8 mouse cellular contexts compared by ENCODE assay signal in genomic region chr11:87126281-87126823, GRCm38 (mm10). TPM values are rescaled to one million over a fixed set of nuclear protein-coding genes. Genes with fewer than 3 reads are reported as not detected.
DNase-seq lines count a peak whose midpoint lies in the region; ATAC-seq and TF ChIP-seq lines count a peak whose summit lies in the region.

No protein-coding gene starts in this region.

- intact Hi-C loops in left cerebral cortex, adult 2 months (cut with DNase I), result loop anchor here (2.0 kb wide), 1 partner anchor 16 kb away; no protein-coding TSS in a partner anchor

- peak overlapping the region; percentile 59 for H3ac ChIP-seq in myocyte (ENCODE audit: control insufficient read depth, insufficient read length)

- H3K9ac ChIP-seq in hindbrain, embryonic 15.5 days, result peak overlapping the region; percentile 90

- H3K4me2 ChIP-seq in hindbrain, embryonic 15.5 days, result peak overlapping the region; percentile 70
- H3K4me2 ChIP-seq in myocyte (ENCODE audit: low read depth), result peak overlapping the region; percentile 86

- H3K27ac ChIP-seq in left cerebral cortex, adult 2 months, result peak overlapping the region; percentile 38; the same call in 1 of the 2 replicates
- H3K27ac ChIP-seq in cortical plate, adult 2 months (ENCODE audit: insufficient read depth, low read length), result no peak overlapping the region
- H3K27ac ChIP-seq in hindbrain, embryonic 15.5 days (replicated peaks), result peak overlapping the region; percentile 92

- under 1% methylated on average over 12 of the region's 12 CpGs for WGBS in hindbrain, embryonic 15.5 days

- DNase-seq in left cerebral cortex, adult 2 months (ENCODE audit: extremely low spot score in 1 of 2, low spot score in 2 of 2), result no peak
- DNase-seq in left cerebral cortex, adult 8-10 months (ENCODE audit: low spot score in 2 of 2), result no peak
- DNase-seq in adrenal gland, adult (ENCODE audit: inconsistent age in 2 of 2, low spot score in 1 of 2), result no peak
- no peak for DNase-seq in gastrocnemius, postnatal 10 days

- no peak for TF ChIP-seq CTCF in left cerebral cortex, adult 2 months (IDR thresholded peaks at IDR 0.05)
- TF ChIP-seq CTCF in cortical plate, adult 2 months (IDR thresholded peaks at IDR 0.05; ENCODE audit: extremely low read depth, insufficient read depth, low read length), result no peak

- TF ChIP-seq POLR2A in cortical plate, adult 2 months (IDR thresholded peaks at IDR 0.05; ENCODE audit: extremely low read depth, insufficient read depth, low read length), result no peak
- no peak for TF ChIP-seq POLR2A in myocyte (IDR thresholded peaks at IDR 0.05; ENCODE audit: insufficient read length, low read depth)

- H3K79me2 ChIP-seq in myocyte (ENCODE audit: control insufficient read depth, insufficient read depth), result peaks cover 20% of the 10 kb centered on the region

- no peak for ATAC-seq in hindbrain, embryonic 15.5 days (ENCODE audit: low FRiP score, low read depth)
- ATAC-seq in megakaryocyte-erythroid progenitor cell, adult 5-6 weeks (replicated peaks; ENCODE audit: low FRiP score, low TSS enrichment, poor library complexity, severe bottlenecking), result no peak

- no peaks in the 10 kb centered on the region for H3K27me3 ChIP-seq in hindbrain, embryonic 15.5 days
- H3K27me3 ChIP-seq in myocyte (ENCODE audit: control insufficient read depth, insufficient read depth, insufficient read length), result no peaks in the 10 kb centered on the region

- H3K36me3 ChIP-seq in hindbrain, embryonic 15.5 days, result peaks cover 24% of the 10 kb centered on the region
- peaks cover 12% of the 10 kb centered on the region for H3K36me3 ChIP-seq in myocyte (ENCODE audit: control insufficient read depth, insufficient read depth)

- peaks cover 3% of the 10 kb centered on the region for H3K4me1 ChIP-seq in cortical plate, adult 2 months (ENCODE audit: control insufficient read depth, insufficient read depth, low read length)
- H3K4me1 ChIP-seq in hindbrain, embryonic 15.5 days (replicated peaks), result peaks cover 22% of the 10 kb centered on the region

- H3K9me3 ChIP-seq in hindbrain, embryonic 15.5 days, result no peaks in the 10 kb centered on the region

- peak overlapping the region; percentile 83 for H3K4me3 ChIP-seq in left cerebral cortex, adult 2 months
- H3K4me3 ChIP-seq in cortical plate, adult 2 months (ENCODE audit: insufficient read depth, low read length), result peak overlapping the region; percentile 94
- peak overlapping the region; percentile 94 for H3K4me3 ChIP-seq in hindbrain, embryonic 15.5 days
- H3K4me3 ChIP-seq in myocyte, result peak overlapping the region; percentile 64

TF ChIP-seq in myocyte, 11 proteins besides CTCF, POLR2A, EP300 and RAD21:
- TF ChIP-seq MAX (IDR thresholded peaks at IDR 0.05; ENCODE audit: low read depth), result no peak
- TF ChIP-seq REST (IDR thresholded peaks at IDR 0.05; ENCODE audit: insufficient read depth, insufficient read length), result no peak
- TF ChIP-seq E2F4 (IDR thresholded peaks at IDR 0.05; ENCODE audit: insufficient read depth), result no peak
- TF ChIP-seq TCF12 (IDR thresholded peaks at IDR 0.05; ENCODE audit: insufficient read depth, poor library complexity, severe bottlenecking), result no peak
- no peak for TF ChIP-seq SRF (IDR thresholded peaks at IDR 0.05; ENCODE audit: control insufficient read depth, insufficient read length, low read depth)

RNA-seq across cellular contexts. Expression of gene Trim37, which starts 0.5 kb away (rescaled TPM):
- 100 to 1,000 TPM; 231 TPM for total RNA-seq in left cerebral cortex, adult 2 months (2021)
- total RNA-seq in left cerebral cortex, adult 8-10 months (2022), result 100 to 1,000 TPM; 199 to 222 (median 214) TPM
- polyA plus RNA-seq in cortical plate, adult 2 months (2012; rRNA removed), result 152 and 156 TPM in 2 replicates
- 84.7 and 88.2 TPM in 2 replicates for polyA plus RNA-seq in hindbrain, embryonic 15.5 days (2015; fragmentation: Nextera tagmentation; extraction: Ambion mirVana)
- 6.7 TPM for polyA plus RNA-seq in myocyte (2012; fragmentation: generic; extraction: Trizol)
- total RNA-seq in megakaryocyte-erythroid progenitor cell, adult 5-6 weeks (2014; fragmentation: Nextera tagmentation), result 42.7 and 48.9 TPM in 2 replicates
- 76.3 and 80.2 TPM in 2 replicates for total RNA-seq in megakaryocyte-erythroid progenitor cell, adult 5-6 weeks (2017)
- 1 to 10 TPM; 8.2 to 8.7 TPM for total RNA-seq in gastrocnemius, postnatal 10 days (2021)

RNA-seq across cellular contexts. Expression of gene Ska2, which starts 17.3 kb away (rescaled TPM):
- total RNA-seq in left cerebral cortex, adult 2 months (2021), result 10 to 100 TPM in 1 of 2 experiments, 1 to 10 TPM in 1; 9.8 to 14.1 TPM
- total RNA-seq in left cerebral cortex, adult 8-10 months (2022), result 10 to 100 TPM; 11.2 to 13.8 (median 12.4) TPM
- polyA plus RNA-seq in cortical plate, adult 2 months (2012; rRNA removed), result 13.9 and 14.8 TPM in 2 replicates
- polyA plus RNA-seq in hindbrain, embryonic 15.5 days (2015; fragmentation: Nextera tagmentation; extraction: Ambion mirVana), result 40.8 and 41.2 TPM in 2 replicates
- 5.6 TPM for polyA plus RNA-seq in myocyte (2012; fragmentation: generic; extraction: Trizol)
- total RNA-seq in megakaryocyte-erythroid progenitor cell, adult 5-6 weeks (2014; fragmentation: Nextera tagmentation), result 29.4 and 31.8 TPM in 2 replicates
- total RNA-seq in megakaryocyte-erythroid progenitor cell, adult 5-6 weeks (2017), result 16.7 and 31.6 TPM in 2 replicates
- 1 to 10 TPM; 6.9 to 9.6 TPM for total RNA-seq in gastrocnemius, postnatal 10 days (2021)

RNA-seq across cellular contexts. Expression of gene Prr11, which starts 17.8 kb away (rescaled TPM):
- under 1 TPM; 0.18 to 0.37 TPM for total RNA-seq in left cerebral cortex, adult 2 months (2021)
- total RNA-seq in left cerebral cortex, adult 8-10 months (2022), result under 1 TPM; 0.15 to 0.50 (median 0.43) TPM
- 0.38 and 0.69 TPM in 2 replicates for polyA plus RNA-seq in cortical plate, adult 2 months (2012; rRNA removed)
- 2.4 and 3.0 TPM in 2 replicates for polyA plus RNA-seq in hindbrain, embryonic 15.5 days (2015; fragmentation: Nextera tagmentation; extraction: Ambion mirVana)
- 9.3 TPM for polyA plus RNA-seq in myocyte (2012; fragmentation: generic; extraction: Trizol)
- 16.6 and 16.8 TPM in 2 replicates for total RNA-seq in megakaryocyte-erythroid progenitor cell, adult 5-6 weeks (2014; fragmentation: Nextera tagmentation)
- total RNA-seq in megakaryocyte-erythroid progenitor cell, adult 5-6 weeks (2017), result 8.1 and 11.4 TPM in 2 replicates
- total RNA-seq in gastrocnemius, postnatal 10 days (2021), result 1 to 10 TPM; 3.5 to 3.8 TPM

RNA-seq across cellular contexts. Expression of gene Smg8, which starts 39.8 kb away (rescaled TPM):
- 10 to 100 TPM; 16.3 to 16.5 TPM for total RNA-seq in left cerebral cortex, adult 2 months (2021)
- total RNA-seq in left cerebral cortex, adult 8-10 months (2022), result 10 to 100 TPM; 16.1 to 17.3 (median 16.5) TPM
- 10.2 and 10.6 TPM in 2 replicates for polyA plus RNA-seq in cortical plate, adult 2 months (2012; rRNA removed)
- 20.1 and 22.1 TPM in 2 replicates for polyA plus RNA-seq in hindbrain, embryonic 15.5 days (2015; fragmentation: Nextera tagmentation; extraction: Ambion mirVana)
- 13.1 TPM for polyA plus RNA-seq in myocyte (2012; fragmentation: generic; extraction: Trizol)
- 14.3 and 14.6 TPM in 2 replicates for total RNA-seq in megakaryocyte-erythroid progenitor cell, adult 5-6 weeks (2014; fragmentation: Nextera tagmentation)
- 22.8 and 32.5 TPM in 2 replicates for total RNA-seq in megakaryocyte-erythroid progenitor cell, adult 5-6 weeks (2017)
- total RNA-seq in gastrocnemius, postnatal 10 days (2021), result 1 to 10 TPM; 8.4 to 9.1 TPM

RNA-seq across cellular contexts. Expression of gene Gdpd1, which starts 52.5 kb away (rescaled TPM):
- total RNA-seq in left cerebral cortex, adult 2 months (2021), result 10 to 100 TPM; 40.1 to 42.4 TPM
- 10 to 100 TPM; 37.4 to 40.5 (median 39.0) TPM for total RNA-seq in left cerebral cortex, adult 8-10 months (2022)
- 34.6 and 34.9 TPM in 2 replicates for polyA plus RNA-seq in cortical plate, adult 2 months (2012; rRNA removed)
- 156 and 163 TPM in 2 replicates for polyA plus RNA-seq in hindbrain, embryonic 15.5 days (2015; fragmentation: Nextera tagmentation; extraction: Ambion mirVana)
- 9.9 TPM for polyA plus RNA-seq in myocyte (2012; fragmentation: generic; extraction: Trizol)
- total RNA-seq in megakaryocyte-erythroid progenitor cell, adult 5-6 weeks (2014; fragmentation: Nextera tagmentation), result 4.6 and 4.9 TPM in 2 replicates
- total RNA-seq in megakaryocyte-erythroid progenitor cell, adult 5-6 weeks (2017), result 6.4 and 7.4 TPM in 2 replicates
- total RNA-seq in gastrocnemius, postnatal 10 days (2021), result 1 to 10 TPM; 2.7 to 3.3 TPM

Comparison
In these comparisons a context has a peak if more than half of its experiments do, and no peak if none do; other contexts are left out.
1. RNA of gene Trim37, which starts 0.5 kb away (total RNA-seq): 231 TPM in left cerebral cortex, adult 2 months, 199 to 222 TPM in left cerebral cortex, adult 8-10 months and 42.7 to 80.2 TPM in megakaryocyte-erythroid progenitor cell, adult 5-6 weeks; 8.2 to 8.7 TPM in gastrocnemius, postnatal 10 days; every median in the first group is over 4 times any median in the second.
2. Peak in every context shown above with its lines, with median percentiles within 50 percentile points of each other: H3K4me3 ChIP-seq.